Mouse (Mus musculus) neural tube, embryonic 15.5 days (tissue): ENCODE measurements around the gene Pepd. TPM values are rescaled to one million over a fixed set of nuclear protein-coding genes. Genes with fewer than 3 reads are reported as not detected.

Experiments
- ATAC-seq: fragments of 200-750 bp; cut with Nextera tagmentation; 2 replicates; pipeline ENCODE4 v1.8.0; 2017; ENCODE audit warnings: mild to moderate bottlenecking, moderate TSS enrichment, moderate library complexity; ENCODE audit not compliant: low FRiP score
- H3K27ac ChIP-seq: fragments of 300-500 bp; sonication (generic); replicated peaks from 2 replicates; pipeline ENCODE4 v1.5.1; 2015; ENCODE audit warnings: mild to moderate bottlenecking, inconsistent platforms
- H3K27me3 ChIP-seq: fragments of 300-500 bp; sonication (generic); replicated peaks from 2 replicates; pipeline ENCODE4 v1.6.1; 2015; ENCODE audit warnings: inconsistent platforms
- H3K36me3 ChIP-seq: fragments of 300-500 bp; sonication (generic); 2 replicates; pipeline ENCODE4 v1.6.1; 2015; ENCODE audit warnings: inconsistent platforms
- H3K4me1 ChIP-seq: fragments of 300-500 bp; sonication (generic); 2 replicates; pipeline ENCODE4 v1.6.1; 2015; ENCODE audit warnings: inconsistent platforms
- H3K4me2 ChIP-seq: fragments of 300-500 bp; sonication (generic); 2 replicates; pipeline ENCODE4 v1.6.1; 2015; ENCODE audit warnings: inconsistent platforms, mild to moderate bottlenecking, moderate library complexity
- H3K4me3 ChIP-seq: fragments of 300-500 bp; sonication (generic); replicated peaks from 2 replicates; pipeline ENCODE4 v1.5.1; 2015; ENCODE audit warnings: mild to moderate bottlenecking, inconsistent platforms
- H3K9ac ChIP-seq: fragments of 300-500 bp; sonication (generic); replicated peaks from 2 replicates; pipeline ENCODE4 v1.6.1; 2015; ENCODE audit warnings: mild to moderate bottlenecking, inconsistent platforms
- H3K9me3 ChIP-seq: fragments of 300-500 bp; sonication (generic); replicated peaks from 2 replicates; pipeline ENCODE4 v1.6.1; 2016; ENCODE audit warnings: inconsistent platforms
- WGBS: fragments of 180-500 bp; shearing (Covaris S2); methylation state at CpG from one replicate; pipeline ENCODE4 v1.1.7; 2015; ENCODE audit warnings: mixed read lengths; 5-methylcytosine and 5-hydroxymethylcytosine counted together
- polyA plus RNA-seq: library from polyadenylated mRNA; unstranded; fragments of >200 nt; fragmentation: Nextera tagmentation; extraction: Ambion mirVana; gene quantifications from 2 replicates; pipeline ENCODE4 v1.2.1, GENCODE M21; 2015

Pepd gene
- polyA plus RNA-seq, 1 experiment from 2014 or later = 67.5 TPM

DNA sequence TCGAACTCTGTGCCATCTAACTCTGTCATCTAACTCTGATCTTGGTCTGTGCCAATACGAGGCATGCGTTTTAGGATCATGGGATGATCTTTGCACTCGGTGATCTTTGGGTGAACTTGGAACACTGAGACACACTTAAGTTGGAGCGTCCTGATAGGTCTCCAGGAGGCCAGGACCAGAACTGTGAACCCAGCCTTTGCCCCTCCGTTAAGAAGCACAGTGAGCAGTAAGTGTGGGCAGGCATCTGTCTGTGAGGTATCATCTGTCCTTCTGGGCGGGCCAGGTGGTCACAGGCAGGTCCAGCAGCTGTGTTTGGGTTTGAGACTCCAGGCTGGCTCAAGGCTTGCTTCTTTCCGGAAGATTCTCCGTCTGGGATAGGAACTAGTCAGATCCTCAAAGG is 1.8 kb downstream of the Pepd start:
- WGBS = 91% methylated on average over 9 of the region's 9 CpGs

DNA sequence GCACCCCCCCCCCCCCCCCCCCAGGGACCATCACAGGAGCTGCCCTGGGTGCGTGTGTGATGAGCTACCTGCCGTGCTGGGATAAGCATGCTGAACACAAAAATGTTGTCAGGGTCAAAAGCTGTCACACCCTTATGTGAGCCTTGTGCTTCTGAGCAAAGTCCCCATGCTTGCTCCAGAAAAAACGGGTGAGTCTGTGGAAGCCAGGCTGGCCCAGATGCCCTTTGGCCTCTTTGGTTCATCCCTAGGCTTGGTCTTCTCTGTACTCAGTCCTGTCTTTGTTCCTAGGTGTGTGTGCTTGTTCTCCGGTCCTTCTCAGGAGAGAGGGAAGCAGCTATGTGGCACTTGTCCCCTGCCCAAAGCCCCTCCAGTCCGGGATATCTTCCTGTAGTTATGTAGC is 3.4 kb downstream of the Pepd start:
- Histone ChIP-seq H3K9me3 (no peaks in the 10 kb centered on the region), H3K4me3 (no peak overlapping the region), H3K27ac (no peak overlapping the region), H3K4me2 (no peak overlapping the region), H3K4me1 (peaks cover 32% of the 10 kb centered on the region), H3K27me3 (no peaks in the 10 kb centered on the region), H3K36me3 (no peaks in the 10 kb centered on the region), H3K9ac (no peak overlapping the region)
- no peak for ATAC-seq
- 90% methylated on average over 5 of the region's 5 CpGs for WGBS

More for the DNA sequence above, 1.8 kb downstream of the Pepd start:
- Histone ChIP-seq H3K4me3 (no peak overlapping the region), H3K27ac (no peak overlapping the region), H3K4me1 (peaks cover 35% of the 10 kb centered on the region), H3K27me3 (no peaks in the 10 kb centered on the region), H3K9me3 (no peaks in the 10 kb centered on the region), H3K36me3 (no peaks in the 10 kb centered on the region), H3K9ac (no peak overlapping the region), H3K4me2 (no peak overlapping the region)
- no peak for ATAC-seq

GRCm38 (mm10) chr7:34917558-34917957 is 5.4 kb downstream of the Pepd start:
- H3K9me3 ChIP-seq = no peaks in the 10 kb centered on the region
- no peak overlapping the region for H3K4me3 ChIP-seq
- no peaks in the 10 kb centered on the region for H3K27me3 ChIP-seq
- no peak overlapping the region for H3K4me2 ChIP-seq
- peaks cover 20% of the 10 kb centered on the region for H3K4me1 ChIP-seq
- WGBS = 83% methylated on average over 6 of the region's 6 CpGs
- H3K27ac ChIP-seq = no peak overlapping the region
- ATAC-seq = no peak
- no peaks in the 10 kb centered on the region for H3K36me3 ChIP-seq
- H3K9ac ChIP-seq = no peak overlapping the region

DNA sequence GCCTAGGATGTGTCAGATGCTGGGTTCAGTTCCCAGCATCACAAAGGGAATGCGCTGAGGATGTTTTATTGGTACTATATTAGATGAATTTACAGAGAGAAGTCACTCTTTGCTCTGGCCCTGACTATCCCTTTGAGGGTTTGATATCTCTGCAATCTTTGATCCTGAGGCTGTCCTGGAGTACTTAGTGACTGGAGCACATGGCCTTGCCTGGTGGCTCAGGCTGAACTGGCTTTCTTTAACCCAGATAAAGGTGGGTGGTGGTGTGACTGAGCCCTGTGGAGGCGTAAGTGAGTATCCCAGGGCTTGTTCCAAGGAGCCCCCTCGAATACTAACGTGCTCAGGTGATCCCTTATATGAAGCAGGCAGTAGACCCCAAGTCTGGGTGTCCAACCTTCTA is 5.8 kb downstream of the Pepd start:
- Histone ChIP-seq H3K36me3 (no peaks in the 10 kb centered on the region), H3K9ac (no peak overlapping the region), H3K4me1 (peaks cover 16% of the 10 kb centered on the region), H3K9me3 (no peaks in the 10 kb centered on the region), H3K4me3 (no peak overlapping the region), H3K27ac (0 out of 2 replicates have a peak overlapping the region, but pooled peaks have one; percentile 28), H3K27me3 (no peaks in the 10 kb centered on the region), H3K4me2 (no peak overlapping the region)
- WGBS = 89% methylated on average over 4 of the region's 4 CpGs
- no peak for ATAC-seq

GRCm38 (mm10) chr7:34918416-34918815 is 6.2 kb downstream of the Pepd start:
- Histone ChIP-seq H3K4me1 (peaks cover 12% of the 10 kb centered on the region), H3K9me3 (no peaks in the 10 kb centered on the region), H3K4me3 (no peak overlapping the region), H3K36me3 (no peaks in the 10 kb centered on the region), H3K9ac (no peak overlapping the region), H3K4me2 (no peak overlapping the region), H3K27me3 (no peaks in the 10 kb centered on the region), H3K27ac (peak overlapping the region; percentile 28)
- WGBS = 86% methylated on average over 8 of the region's 8 CpGs
- ATAC-seq = no peak

- H3K9me3 ChIP-seq = no peaks in the 10 kb centered on the region
- no peaks in the 10 kb centered on the region for H3K36me3 ChIP-seq
- no peak overlapping the region for H3K4me3 ChIP-seq
- H3K27me3 ChIP-seq = no peaks in the 10 kb centered on the region
- ATAC-seq = peak; percentile 68
- H3K4me1 ChIP-seq = peaks cover 10% of the 10 kb centered on the region
- peak overlapping the region; percentile 28; the same call in 1 of the 2 replicates for H3K27ac ChIP-seq
- 45% methylated on average over 5 of the region's 5 CpGs for WGBS
- no peak overlapping the region for H3K4me2 ChIP-seq
- no peak overlapping the region for H3K9ac ChIP-seq
These were observed 6.9 kb downstream of the Pepd start for GRCm38 (mm10) chr7:34919054-34919453.

DNA sequence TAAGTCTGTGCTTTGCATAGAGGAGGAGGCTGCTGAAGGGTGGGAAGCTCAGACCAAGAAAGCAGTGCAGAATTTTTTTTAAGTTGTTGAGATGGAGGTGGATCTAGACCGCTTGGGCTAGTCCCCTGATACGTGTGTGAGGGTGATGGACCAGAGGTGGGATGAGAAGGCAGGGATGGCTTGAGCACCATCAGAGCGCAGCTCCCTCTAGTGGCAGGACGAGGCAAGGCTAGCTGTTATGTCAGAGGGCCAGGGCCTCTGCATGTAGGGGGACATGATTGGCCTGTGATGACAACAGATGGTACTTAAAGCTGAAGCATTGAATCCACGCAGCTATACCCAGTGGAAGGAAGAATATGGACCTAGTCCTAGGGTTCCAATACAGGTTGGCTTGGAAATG is 7.6 kb downstream of the Pepd start:
- Histone ChIP-seq H3K36me3 (no peaks in the 10 kb centered on the region), H3K4me2 (no peak overlapping the region), H3K4me3 (no peak overlapping the region), H3K27ac (no peak overlapping the region), H3K9me3 (no peaks in the 10 kb centered on the region), H3K27me3 (no peaks in the 10 kb centered on the region), H3K9ac (no peak overlapping the region), H3K4me1 (peaks cover 11% of the 10 kb centered on the region)
- no peak for ATAC-seq
- 61% methylated on average over 5 of the region's 5 CpGs for WGBS

GRCm38 (mm10) chr7:34925208-34925607 is 13.0 kb downstream of the Pepd start:
- Histone ChIP-seq H3K4me2 (no peak overlapping the region), H3K36me3 (peaks cover 13% of the 10 kb centered on the region; the same call in 1 of the 2 replicates), H3K27me3 (no peaks in the 10 kb centered on the region), H3K4me3 (no peak overlapping the region), H3K27ac (no peak overlapping the region), H3K9ac (no peak overlapping the region), H3K4me1 (peaks cover 20% of the 10 kb centered on the region), H3K9me3 (no peaks in the 10 kb centered on the region)
- ATAC-seq = no peak
- 61% methylated on average over 5 of the region's 5 CpGs for WGBS

GRCm38 (mm10) chr7:34925956-34926355 is 13.8 kb downstream of the Pepd start:
- no peak for ATAC-seq
- no peaks in the 10 kb centered on the region for H3K27me3 ChIP-seq
- no peak overlapping the region for H3K9ac ChIP-seq
- no peak overlapping the region for H3K4me2 ChIP-seq
- H3K4me3 ChIP-seq = no peak overlapping the region
- peaks cover 13% of the 10 kb centered on the region; the same call in 1 of the 2 replicates for H3K36me3 ChIP-seq
- no peak overlapping the region for H3K27ac ChIP-seq
- 92% methylated on average over 7 of the region's 7 CpGs for WGBS
- H3K4me1 ChIP-seq = peaks cover 28% of the 10 kb centered on the region
- H3K9me3 ChIP-seq = no peaks in the 10 kb centered on the region

GRCm38 (mm10) chr7:34929614-34930262 is 17.6 kb downstream of the Pepd start:
- peaks cover 17% of the 10 kb centered on the region; the same call in 1 of the 2 replicates for H3K36me3 ChIP-seq
- peak overlapping the region; percentile 63 for H3K27ac ChIP-seq
- H3K4me2 ChIP-seq = no peak overlapping the region
- 42% methylated on average over 8 of the region's 8 CpGs for WGBS
- peaks cover 36% of the 10 kb centered on the region for H3K4me1 ChIP-seq
- H3K4me3 ChIP-seq = no peak overlapping the region
- no peak overlapping the region for H3K9ac ChIP-seq
- no peak; the same call in 1 of the 2 replicates for ATAC-seq
- no peaks in the 10 kb centered on the region for H3K9me3 ChIP-seq
- H3K27me3 ChIP-seq = no peaks in the 10 kb centered on the region

DNA sequence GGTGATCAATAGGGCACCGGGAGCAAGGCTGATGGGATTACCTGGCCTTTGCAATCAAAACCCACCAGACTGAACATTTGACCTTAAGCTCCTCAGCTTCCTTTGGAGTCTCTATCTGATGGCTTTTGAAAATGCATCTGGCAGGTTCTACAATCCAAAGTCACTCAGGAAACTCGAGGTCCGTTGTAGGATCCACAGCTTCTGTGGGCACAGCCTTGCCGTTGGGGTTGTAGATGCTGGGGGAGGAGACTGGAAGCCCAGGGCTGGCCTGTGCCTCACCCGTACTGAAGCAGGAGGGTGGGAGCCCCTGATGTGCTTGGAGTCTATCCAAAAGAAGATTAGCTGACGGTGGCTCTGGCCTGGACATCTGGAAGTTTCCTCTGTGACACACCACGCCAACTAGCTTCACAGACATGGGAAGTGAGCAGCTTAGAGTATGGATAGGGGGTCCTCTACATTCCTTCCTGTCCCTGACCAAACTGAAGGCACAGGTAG is 18.1 kb downstream of the Pepd start:
- H3K27ac ChIP-seq = peak overlapping the region; percentile 63
- no peaks in the 10 kb centered on the region for H3K9me3 ChIP-seq
- H3K4me1 ChIP-seq = peaks cover 30% of the 10 kb centered on the region
- H3K9ac ChIP-seq = no peak overlapping the region
- H3K4me2 ChIP-seq = no peak overlapping the region
- WGBS = 59% methylated on average over 7 of the region's 7 CpGs
- no peak overlapping the region for H3K4me3 ChIP-seq
- no peaks in the 10 kb centered on the region for H3K27me3 ChIP-seq
- no peak for ATAC-seq
- peaks cover 16% of the 10 kb centered on the region; the same call in 1 of the 2 replicates for H3K36me3 ChIP-seq

GRCm38 (mm10) chr7:34932631-34933030 is 20.5 kb downstream of the Pepd start:
- Histone ChIP-seq H3K27me3 (no peaks in the 10 kb centered on the region), H3K4me2 (no peak overlapping the region), H3K4me1 (peaks cover 28% of the 10 kb centered on the region), H3K9ac (no peak overlapping the region), H3K9me3 (no peaks in the 10 kb centered on the region; the same call in 1 of the 2 replicates), H3K36me3 (peaks cover 13% of the 10 kb centered on the region; the same call in 1 of the 2 replicates), H3K4me3 (no peak overlapping the region), H3K27ac (no peak overlapping the region)
- no peak for ATAC-seq
- 82% methylated on average over 8 of the region's 8 CpGs for WGBS
